Mouse (Mus musculus) heart, adult 18-20 months (tissue): ENCODE data around the gene Rbmx. TPM values are rescaled to one million over a fixed set of nuclear protein-coding genes. Genes with fewer than 3 reads are reported as not detected.

Source experiments
- DNase-seq, 2 experiments: peaks; one replicate each; pipeline ENCODE4 v3.0.0; 2021 to 2022; ENCODE audit warnings: mixed read lengths in 1 of 2
- long read RNA-seq, 2 experiments: library from polyadenylated mRNA; stranded (forward); transcript quantifications; one replicate each; pipeline ENCODE4 v2.0.0; 2021
- total RNA-seq, 2 experiments: library from RNA; stranded (reverse); gene quantifications; 2 replicates each; pipeline ENCODE4 v1.2.3; 2021

The Rbmx gene
- total RNA-seq, result 10 to 100 TPM; 20.7 to 22.2 TPM
- long read RNA-seq, experiment 1, partial matches to known transcripts, result 4 of 10 reads
- long read RNA-seq, experiment 1, other reads (novel, unspliced or antisense), result 4 of 10 reads
- long read RNA-seq, experiment 2, partial matches to known transcripts, result 0 of 8 reads
- long read RNA-seq, experiment 2, other reads (novel, unspliced or antisense), result 8 of 8 reads

- peak; percentile 92 to 94 for DNase-seq
Observed at GRCm38 (mm10) chrX:57392367-57393246, at the start of gene Rbmx. Gene Rbmx (minus strand): TSS chrX:57393036.

GRCm38 (mm10) chrX:57433897-57434296 is 41.1 kb upstream of the Rbmx start:
- DNase-seq, result no peak

- peak in 1 of 2 experiments; percentile 18 for DNase-seq
Observed at GRCm38 (mm10) chrX:57431610-57432009, 38.8 kb upstream of the Rbmx start.

GRCm38 (mm10) chrX:57408769-57409168 is 15.9 kb upstream of the Rbmx start, which contains the start of gene Gm364:
Gene Gm364 (plus strand): TSS chrX:57409154.
- no peak for DNase-seq

GRCm38 (mm10) chrX:57403651-57404050 is 10.8 kb upstream of the Rbmx start:
- no peak for DNase-seq

- DNase-seq, result no peak
Observed at GRCm38 (mm10) chrX:57401388-57401787, 8.6 kb upstream of the Rbmx start.

GRCm38 (mm10) chrX:57393412-57393811 is 576 bp upstream of the Rbmx start:
- DNase-seq, result no peak

- DNase-seq, result no peak
Observed at GRCm38 (mm10) chrX:57380915-57381314, 11.9 kb downstream of the Rbmx start.

- DNase-seq, result no peak
Observed at GRCm38 (mm10) chrX:57378579-57378978, 14.3 kb downstream of the Rbmx start.

- DNase-seq, result no peak
Observed at GRCm38 (mm10) chrX:57377096-57377495, 15.7 kb downstream of the Rbmx start.

GRCm38 (mm10) chrX:57374029-57374428 is 18.8 kb downstream of the Rbmx start:
- no peak for DNase-seq

- no peak for DNase-seq
Observed at GRCm38 (mm10) chrX:57373543-57373942, 19.3 kb downstream of the Rbmx start.

- DNase-seq, result no peak
Observed at GRCm38 (mm10) chrX:57372965-57373364, 19.9 kb downstream of the Rbmx start.

GRCm38 (mm10) chrX:57364891-57365569 is 27.8 kb downstream of the Rbmx start:
- no peak for DNase-seq

- DNase-seq, result no peak
Observed at GRCm38 (mm10) chrX:57359316-57359715, 33.5 kb downstream of the Rbmx start.

- peak in 1 of 2 experiments; percentile 24 for DNase-seq
Observed at GRCm38 (mm10) chrX:57339220-57339619, 53.6 kb downstream of the Rbmx start.

- DNase-seq, result peak; percentile 31 to 51
Observed at GRCm38 (mm10) chrX:57338371-57339211, 54.2 kb downstream of the Rbmx start, which contains the start of gene Arhgef6. Gene Arhgef6 (minus strand): TSS chrX:57338729.

GRCm38 (mm10) chrX:57337582-57337981 is 55.3 kb downstream of the Rbmx start:
- no peak for DNase-seq

GRCm38 (mm10) chrX:57336958-57337357 is 55.9 kb downstream of the Rbmx start:
- peak; percentile 15 to 23 for DNase-seq

GRCm38 (mm10) chrX:57335313-57335712 is 57.5 kb downstream of the Rbmx start:
- DNase-seq, result no peak
